Mouse (Mus musculus) c-Kit-positive CD71-negative TER-119-negative erythroid progenitor cells, embryonic 14.5 days (primary cell): ENCODE measurements at regions not wholly inside any gene's neighbourhood (a gene's known extent, or its start where the extent isn't known, plus 50 kb on each side); places are given as distances from the start of the nearest gene placed in this dataset.

Experiments used
- DNase-seq: peaks from one replicate; pipeline ENCODE4 v3.0.0-alpha.2; 2013; ENCODE audit warnings: low read depth

DNA sequence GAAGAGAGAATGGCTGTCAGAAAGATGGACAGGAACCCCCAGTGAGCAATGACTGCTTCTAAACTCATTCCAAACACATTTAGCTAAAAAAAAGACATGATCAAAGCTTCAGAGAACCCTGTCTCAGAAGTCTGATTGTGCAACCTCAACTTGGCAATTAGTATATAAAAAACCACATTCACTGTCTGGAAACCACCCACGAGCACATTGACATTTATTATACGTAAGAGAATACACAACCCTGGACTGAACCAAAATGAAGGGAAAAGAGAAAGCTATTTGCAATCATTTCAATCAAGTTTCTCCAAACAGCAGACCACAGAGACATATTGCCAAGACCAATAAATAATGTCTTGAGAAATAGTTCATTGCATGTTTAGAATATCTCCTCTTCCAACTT lies 820.7 kb upstream of the Adgrl2 start:
- no peak for DNase-seq

- DNase-seq, result no peak
Observed at GRCm38 (mm10) chr3:149805345-149805744, 815.0 kb upstream of the Adgrl2 start.

DNA sequence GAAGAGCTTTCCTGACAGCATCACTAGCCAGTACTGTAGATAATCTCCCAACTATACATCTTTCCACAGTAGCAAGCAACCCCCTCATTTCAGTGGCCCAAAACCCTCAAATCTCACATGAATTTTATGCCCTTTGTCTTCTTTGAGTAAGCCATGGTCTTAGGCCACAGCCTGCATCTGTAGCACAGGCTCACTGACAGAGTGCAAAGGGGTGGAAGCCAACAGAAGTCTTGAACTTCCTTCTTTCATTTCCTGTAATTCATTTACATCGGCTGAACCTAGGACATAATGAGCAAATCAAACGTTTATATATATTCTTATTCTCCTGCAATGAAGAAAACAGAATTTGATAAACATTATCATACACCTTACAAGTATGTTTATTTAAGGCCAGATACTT lies 805.8 kb upstream of the Adgrl2 start:
- DNase-seq, result no peak

DNA sequence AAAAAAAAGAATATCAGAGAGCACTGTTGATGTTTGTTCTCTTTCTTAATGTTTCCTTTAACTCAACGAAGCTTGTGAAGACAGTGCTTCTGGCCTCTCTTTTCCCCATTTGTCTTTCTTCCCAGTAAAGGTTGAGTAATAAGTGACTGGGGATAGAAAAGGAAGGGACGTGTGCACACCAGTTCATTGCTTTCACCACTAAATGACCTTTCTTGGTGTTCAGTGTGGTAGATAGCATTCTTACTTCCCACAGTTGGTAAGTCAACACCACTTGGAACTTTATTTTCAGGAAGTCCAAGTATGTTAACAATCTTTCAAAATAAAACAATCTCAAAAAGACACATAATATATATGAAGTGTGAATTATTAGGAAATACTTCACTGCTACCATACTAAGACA lies 801.2 kb upstream of the Adgrl2 start:
- DNase-seq, result no peak

DNA sequence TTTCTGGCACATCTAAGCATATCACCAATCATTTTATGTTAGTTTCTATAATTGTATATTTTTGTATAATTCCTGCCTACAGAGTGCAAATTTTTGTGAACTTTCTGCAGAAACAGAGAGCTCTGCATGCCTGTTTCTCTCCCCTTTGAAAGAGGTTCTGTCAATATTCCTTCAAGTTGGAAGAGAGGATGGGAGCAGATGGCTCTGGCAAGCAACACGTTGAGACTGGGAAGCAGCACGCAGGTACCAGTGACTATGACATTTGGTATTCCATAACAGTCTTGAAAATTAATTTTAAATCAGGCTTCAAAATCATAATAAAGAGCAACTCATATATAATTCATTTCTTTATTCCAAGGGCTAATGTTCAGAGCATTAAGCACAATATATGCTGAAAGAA lies 795.7 kb upstream of the Adgrl2 start:
- no peak for DNase-seq

DNA sequence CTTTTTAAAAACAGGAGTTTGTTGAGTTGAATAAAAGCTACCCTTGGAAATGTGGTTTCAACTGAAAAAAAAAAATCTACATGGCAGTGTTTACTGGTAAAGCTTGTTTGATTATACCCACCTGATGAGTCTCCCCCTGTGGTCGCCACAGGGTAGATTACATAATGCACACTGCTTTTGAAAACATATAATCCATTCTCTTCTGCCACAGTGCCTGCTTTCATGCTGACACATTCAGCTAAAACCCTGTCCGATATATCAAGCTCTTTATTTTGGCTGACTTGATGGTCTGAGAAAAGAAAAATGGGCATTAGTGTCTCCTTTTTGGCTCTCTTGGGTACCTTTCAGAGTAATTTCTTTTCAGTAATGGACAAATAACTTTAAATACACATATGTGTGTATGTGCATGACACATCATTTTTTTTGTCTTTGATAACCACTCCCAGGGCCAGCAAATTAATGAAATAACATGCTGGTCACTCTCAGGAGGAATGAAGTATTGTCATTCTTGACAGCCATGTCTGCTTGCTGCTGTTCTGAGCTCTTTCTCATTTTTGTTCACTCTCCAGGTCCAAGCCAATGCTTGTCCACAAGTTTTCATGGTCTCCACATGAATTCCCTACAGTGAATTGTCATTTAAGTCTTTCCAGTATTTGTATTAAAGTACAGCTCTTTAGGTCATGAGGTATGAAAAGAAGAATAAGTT lies 793.7 kb upstream of the Adgrl2 start:
- no peak for DNase-seq

GRCm38 (mm10) chr3:149767847-149768421 lies 777.6 kb upstream of the Adgrl2 start:
- no peak for DNase-seq

- DNase-seq, result no peak
Observed at GRCm38 (mm10) chr3:149761245-149761644, 770.9 kb upstream of the Adgrl2 start.

DNA sequence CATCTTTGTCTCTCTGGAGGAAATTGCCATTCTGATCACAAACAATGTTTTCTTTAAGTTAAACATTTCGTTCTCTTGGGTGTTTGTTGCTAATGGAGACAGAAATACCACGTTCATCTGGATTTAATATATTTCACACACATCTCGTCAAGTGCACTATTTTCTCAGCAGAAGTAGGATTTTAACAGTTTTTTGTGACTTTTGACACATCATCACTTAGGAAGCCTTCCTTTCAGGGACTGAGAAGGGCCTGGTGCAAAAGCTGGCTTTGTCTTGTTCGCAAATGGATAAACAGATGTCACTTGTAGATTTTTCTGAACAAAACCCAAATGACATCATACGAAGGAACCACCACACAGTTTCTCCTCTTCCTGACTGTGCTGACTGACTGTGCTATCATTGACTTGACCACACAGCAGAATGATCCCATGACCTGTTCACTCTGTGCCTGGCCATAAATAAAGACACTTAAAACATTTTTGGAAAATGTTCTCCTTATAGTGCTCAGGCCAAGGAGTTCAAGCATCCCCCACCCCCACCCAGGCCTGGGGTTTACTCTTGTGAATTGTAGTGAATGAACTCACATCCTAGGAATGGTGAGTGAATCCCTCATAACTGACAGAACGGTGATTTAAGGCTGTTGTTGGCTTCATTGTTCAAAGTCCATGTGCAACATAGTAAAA lies 767.7 kb upstream of the Adgrl2 start:
- DNase-seq, result no peak

GRCm38 (mm10) chr3:149736069-149736468 lies 745.7 kb upstream of the Adgrl2 start:
- DNase-seq, result no peak

GRCm38 (mm10) chr3:149726212-149726611 lies 735.9 kb upstream of the Adgrl2 start:
- DNase-seq, result no peak

DNA sequence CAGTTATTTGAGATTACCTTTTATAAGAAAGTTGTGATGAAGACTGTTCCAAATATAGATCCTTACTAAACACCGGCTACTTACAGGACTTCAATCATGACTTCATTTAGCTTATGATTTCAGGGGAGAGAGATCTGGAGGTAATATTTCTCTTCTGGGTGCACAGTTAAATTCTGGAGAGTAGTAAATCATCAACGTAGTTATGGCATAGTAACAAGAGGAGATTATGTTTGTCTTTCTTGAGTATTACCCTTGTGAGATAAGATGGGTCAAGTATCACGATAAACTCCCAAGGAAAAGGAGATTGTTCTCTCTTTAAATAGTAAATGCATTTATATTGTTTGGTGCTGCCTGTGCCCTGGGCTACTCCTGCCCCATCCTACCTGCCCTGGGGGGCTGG lies 734.5 kb upstream of the Adgrl2 start:
- no peak for DNase-seq

DNA sequence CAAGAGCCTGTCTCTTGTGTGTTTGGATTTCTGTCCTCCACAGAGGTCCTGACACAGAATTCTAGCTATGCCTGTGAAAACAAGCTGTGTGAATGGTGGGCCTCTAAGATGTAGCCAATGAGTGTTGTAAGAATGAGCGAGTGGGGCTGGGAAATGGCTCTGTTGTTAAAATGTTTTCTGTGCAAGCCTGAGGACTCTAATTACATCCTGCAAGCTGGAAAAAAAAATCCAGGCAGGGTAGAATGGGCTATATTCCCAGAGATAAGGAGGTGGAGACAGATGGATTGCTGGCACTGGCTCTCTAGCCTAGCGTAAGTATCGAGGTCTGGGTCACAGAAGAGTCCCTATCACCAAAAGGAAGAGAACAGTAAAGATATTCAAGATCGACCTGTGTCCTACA lies 731.5 kb upstream of the Adgrl2 start:
- no peak for DNase-seq

GRCm38 (mm10) chr3:149720306-149720705 lies 730.0 kb upstream of the Adgrl2 start:
- DNase-seq, result no peak

- DNase-seq, result no peak
Observed at GRCm38 (mm10) chr3:149705724-149706123, 715.4 kb upstream of the Adgrl2 start.

GRCm38 (mm10) chr3:149705322-149705721 lies 715.0 kb upstream of the Adgrl2 start:
- DNase-seq, result no peak

DNA sequence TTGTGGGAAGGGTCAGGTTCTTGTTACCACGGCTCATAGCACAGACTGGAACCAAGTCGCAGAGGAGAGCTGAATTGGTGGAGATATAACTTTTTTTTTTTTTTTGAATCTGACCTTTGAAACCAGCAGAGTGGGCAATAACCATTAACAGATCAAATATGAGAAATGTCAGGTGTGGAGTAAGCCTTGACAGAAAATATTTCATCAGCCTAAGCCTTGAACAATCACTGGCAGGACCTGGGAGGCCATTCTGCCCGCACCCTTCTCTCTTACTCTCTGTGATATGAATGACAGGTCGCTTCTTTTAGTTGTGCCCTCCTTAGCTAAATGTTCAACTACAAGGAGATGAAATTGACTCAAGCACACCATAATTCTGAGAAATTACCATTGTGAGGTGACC lies 714.1 kb upstream of the Adgrl2 start:
- DNase-seq, result no peak

DNA sequence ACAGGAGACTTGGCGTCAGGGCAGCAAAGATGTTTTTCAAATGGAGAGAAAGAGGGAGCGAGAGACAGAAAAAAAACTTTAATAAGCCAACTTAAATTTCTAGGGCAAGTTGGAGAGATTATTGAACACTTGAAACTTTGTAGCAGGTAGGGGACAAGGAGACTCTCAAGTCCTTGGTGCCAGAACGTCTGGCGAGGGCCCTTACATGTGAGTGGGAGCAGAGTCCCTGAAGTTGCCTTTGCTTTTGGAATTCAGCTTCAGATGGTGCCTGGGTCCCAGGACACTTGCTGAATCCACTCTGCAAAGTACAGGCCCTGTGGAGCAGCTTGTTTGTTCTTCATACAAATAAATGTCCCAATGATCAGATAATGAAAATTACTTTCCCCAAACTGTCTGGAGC lies 693.2 kb upstream of the Adgrl2 start:
- no peak for DNase-seq

DNA sequence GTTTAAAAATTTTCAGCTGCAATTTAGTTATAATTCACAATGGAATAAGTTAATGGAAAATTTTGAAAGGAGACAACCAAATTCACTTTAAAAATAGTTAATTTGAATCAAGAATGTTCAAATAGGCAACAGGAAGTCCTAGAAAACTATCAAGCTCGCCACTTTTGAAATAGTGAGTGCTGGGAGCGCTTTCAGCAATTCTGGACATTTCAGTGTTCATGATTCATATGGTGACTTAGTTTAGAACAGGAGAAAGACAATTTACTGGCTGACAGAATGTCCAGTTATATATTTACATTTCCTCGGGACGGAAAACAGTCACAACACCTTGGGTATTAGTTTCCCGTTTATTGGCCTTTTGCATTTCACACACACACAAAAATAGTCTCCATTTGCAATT lies 691.9 kb upstream of the Adgrl2 start:
- DNase-seq, result no peak

DNA sequence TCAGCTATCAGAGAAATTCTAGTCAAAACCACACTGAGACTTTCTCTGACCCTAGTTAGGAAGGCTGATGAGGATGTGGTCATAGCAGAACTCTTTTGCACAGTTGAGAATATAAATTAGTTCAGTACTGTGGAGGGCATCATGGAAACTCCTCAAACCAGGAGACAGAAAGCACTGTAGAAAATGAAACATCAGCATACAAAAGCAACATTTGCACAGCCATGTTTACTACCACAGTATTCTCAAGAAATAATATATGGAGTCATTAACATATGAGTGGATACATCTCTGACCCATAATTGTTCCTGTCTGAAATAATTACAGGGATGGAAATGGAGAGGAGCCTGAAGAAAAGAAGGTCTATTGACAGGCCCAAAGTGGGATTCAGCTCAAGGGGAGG lies 683.6 kb upstream of the Adgrl2 start:
- no peak for DNase-seq

DNA sequence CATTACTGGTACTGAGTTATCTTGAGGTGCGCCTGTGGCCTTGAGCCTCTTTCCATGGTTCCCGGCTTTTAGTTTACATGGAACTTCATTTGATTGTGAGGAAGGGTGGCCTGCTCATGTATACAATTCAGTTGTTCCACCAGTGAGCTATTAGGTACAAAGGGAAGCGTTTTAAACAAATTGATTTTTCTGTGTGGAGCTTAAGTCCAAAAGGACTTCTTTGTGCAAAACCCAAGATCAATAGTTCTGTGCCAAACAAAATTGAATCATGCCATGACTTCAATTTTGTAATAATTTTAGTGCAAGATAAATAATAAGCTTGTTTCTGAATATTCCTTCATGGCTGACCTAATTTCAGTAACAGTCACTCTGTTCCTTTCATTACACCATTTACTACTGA lies 674.3 kb upstream of the Adgrl2 start:
- no peak for DNase-seq

- DNase-seq, result no peak
Observed at GRCm38 (mm10) chr3:149638324-149638723, 648.0 kb upstream of the Adgrl2 start.

DNA sequence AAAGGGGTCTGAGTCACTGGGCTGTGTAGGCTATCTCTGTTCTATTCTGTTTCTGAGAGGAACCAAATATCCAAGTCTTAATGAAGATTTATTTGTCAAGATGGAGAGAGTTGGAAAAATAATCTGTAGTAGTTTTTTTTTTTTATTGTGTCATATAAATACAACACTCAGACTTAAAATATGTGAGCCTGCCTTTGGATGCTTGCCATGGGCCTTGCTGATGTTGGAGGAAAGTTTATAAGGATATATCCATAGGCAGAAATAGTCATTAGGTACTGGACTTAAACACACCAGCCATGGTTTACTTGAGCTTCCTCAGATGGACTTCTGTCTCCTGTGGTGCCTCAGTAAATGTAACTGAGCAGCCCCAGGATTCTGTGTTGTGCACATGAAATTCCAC lies 635.8 kb upstream of the Adgrl2 start:
- no peak for DNase-seq

DNA sequence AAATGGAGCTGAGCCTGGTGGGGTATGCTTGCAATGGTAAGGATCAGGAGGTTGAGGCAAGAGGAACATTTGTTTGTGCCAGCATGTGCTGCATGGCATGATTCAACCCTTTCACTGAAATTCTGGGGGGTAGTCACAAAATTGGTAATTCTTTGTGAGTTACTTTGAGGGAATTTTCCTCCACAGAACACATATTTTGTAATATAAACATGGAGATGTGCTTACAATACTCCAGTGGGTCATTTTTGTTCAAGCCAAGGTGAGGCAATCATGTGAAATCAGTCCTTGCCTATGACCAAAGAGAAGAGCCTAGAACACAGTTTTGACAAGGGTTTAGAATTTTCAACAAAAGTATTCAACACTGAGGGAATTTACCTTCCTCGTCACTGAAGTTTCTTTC lies 635.1 kb upstream of the Adgrl2 start:
- DNase-seq, result no peak
